Mouse (Mus musculus) mouse embryonic stem cell (cell line): ENCODE data around the gene Fam120b.

Source experiments
- in situ Hi-C, 2 experiments: fragments of 300-500 bp; cut with MboI; formaldehyde crosslinking; loops; 1 replicate in 1 of 2; 3 replicates in 1 of 2; pipeline ENCODE4 v1.14.3; 2019 to 2020; ENCODE audit warnings: low sequenced_read_pairs in 2 of 2, low pct_unique_long_range_greater_than_20kb in 1 of 2, mixed read lengths in 1 of 2; ENCODE audit not compliant: unreplicated experiment in 1 of 2

Fam120b gene

GRCm38 (mm10) chr17:15395997-15396675, at the start of gene Fam120b:
Gene Fam120b (plus strand): TSS chr17:15396202.
- in situ Hi-C loops = loop anchor here in 1 of 2 experiments (25.0 kb wide), 1 partner anchor 334 kb away; no protein-coding TSS in a partner anchor

DNA sequence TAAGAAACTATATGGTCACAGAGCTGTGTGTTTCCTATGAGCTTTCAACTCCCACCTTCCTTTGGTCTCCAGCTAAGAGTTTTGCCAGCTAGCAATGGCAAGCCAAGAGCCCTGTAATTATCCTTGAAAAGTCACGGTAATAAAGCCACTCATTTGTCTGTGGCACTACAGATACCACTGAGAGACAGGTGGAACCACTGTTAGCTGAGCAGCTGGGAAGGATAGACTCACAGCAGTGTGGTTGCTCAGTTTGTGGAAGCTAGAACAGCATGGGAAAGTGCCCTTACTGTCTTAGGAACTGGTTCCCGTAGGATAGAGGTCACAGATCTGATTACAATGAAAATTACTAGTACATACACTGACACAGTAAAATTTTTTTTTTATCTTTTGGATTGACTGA, 45.9 kb upstream of the Fam120b start:
- in situ Hi-C loops = no loop called here

DNA sequence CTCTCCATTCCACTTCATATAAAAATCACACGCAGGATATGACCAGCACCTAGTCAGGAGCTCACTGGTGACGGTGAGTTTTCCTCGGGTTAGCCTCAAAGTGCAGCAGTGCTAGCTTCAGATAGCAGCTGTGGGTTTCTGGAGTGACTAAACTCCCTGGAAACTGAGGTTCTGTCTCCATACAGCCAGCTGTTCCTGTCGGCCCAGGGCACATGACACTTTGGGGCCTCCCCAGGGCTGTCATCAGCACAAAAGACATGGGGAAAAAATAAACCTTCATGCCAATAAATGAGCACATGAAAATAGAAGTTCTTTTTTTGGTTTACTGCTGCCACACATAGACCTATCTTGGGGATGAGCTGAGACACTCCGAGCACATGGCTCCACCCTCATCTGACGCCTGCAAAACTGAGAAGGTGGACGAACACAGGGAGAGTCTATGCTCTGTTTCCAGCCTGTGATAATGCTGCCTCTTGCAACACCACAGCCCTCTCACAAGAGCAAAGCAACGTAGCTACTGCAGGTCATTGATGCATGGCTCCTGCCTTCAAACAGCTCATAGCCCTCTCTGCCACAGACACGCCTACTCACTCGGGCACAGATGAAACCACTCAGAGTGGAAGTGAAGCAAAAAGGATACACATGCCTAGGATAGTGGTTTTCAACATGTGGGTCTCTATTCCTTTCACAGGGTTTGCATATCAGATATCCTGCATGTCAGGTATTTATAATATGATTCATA, 43.0 kb upstream of the Fam120b start:
- in situ Hi-C loops = no loop called here

DNA sequence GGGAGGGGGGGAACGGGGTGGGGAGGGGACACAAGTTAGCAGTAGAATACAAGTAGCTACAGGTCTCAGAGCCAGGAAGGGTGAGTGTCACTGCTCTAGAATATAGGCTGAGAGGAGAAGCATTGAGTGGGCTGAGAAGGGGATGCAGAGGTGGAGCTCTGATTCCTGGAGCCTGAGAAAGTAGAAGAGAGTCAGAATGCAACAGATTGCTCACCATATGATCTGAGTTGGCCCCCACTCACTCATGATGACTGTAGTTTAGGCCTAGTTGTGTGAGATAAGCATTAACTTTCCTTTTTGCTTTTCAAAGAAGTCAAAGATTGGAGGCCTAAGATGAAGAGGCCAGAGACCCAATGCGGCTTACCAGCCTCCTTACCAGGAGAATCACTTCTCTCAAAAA, 42.0 kb upstream of the Fam120b start:
- in situ Hi-C loops = no loop called here

DNA sequence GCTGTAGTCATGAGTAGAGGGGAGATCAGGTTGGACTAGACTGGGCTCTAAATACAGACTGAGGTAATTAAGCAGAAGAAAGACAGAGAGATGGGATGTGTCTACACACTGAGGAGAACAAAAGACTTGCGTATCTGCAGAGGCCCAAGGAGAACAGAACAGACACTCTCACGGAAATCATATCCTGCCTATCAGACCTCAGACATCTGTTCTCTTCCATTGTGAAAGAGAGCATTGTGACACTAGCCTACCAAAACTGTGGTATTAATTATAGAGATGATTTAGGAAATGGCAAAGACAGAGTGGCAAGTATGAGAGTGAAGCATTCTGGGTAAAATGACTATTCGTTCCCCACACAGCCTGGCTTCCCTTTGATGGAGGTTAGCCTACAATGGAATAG, 40.9 kb upstream of the Fam120b start:
- in situ Hi-C loops = no loop called here

DNA sequence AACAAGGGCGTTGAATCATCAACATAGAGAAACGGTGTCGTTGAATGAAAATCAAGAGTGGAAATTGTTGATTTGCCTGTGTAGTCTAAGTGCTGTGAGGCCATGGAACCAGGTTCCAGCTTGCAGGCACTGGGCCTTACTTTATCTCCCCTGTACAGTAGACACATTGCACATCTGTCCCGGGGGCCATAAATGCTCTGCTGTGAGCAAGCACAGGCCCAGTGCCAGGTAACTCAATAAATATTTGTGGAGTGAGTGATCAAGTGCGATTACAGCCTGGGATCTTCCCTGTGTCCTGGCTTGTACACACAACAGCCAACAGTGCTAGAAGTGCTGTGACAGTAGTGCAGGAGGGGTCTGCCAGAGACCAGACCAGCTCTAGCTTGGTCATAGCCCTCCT, 39.5 kb upstream of the Fam120b start:
- in situ Hi-C loops = no loop called here

GRCm38 (mm10) chr17:15357071-15357470, 38.9 kb upstream of the Fam120b start:
- in situ Hi-C loops = no loop called here

DNA sequence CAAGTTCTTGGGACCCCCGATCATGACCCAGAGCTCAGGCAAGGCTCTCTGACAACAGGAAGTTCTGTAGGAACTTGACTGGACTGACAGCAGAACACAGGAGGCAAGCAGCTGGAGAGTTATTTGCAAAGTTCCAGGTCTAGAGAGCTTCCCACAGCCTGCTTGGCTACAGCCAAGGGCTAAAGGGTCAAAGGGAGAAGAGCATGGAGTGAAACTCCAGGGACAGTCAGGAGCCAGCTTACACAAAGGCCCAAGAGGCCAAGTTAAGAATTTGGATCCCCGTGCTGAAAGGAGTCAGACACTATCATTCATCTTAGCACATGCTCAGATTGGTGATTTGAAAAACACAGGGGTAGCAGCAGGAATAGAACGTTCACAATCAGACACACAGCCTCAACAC, 32.3 kb upstream of the Fam120b start:
- in situ Hi-C loops = no loop called here

GRCm38 (mm10) chr17:15365650-15366049, 30.4 kb upstream of the Fam120b start:
- in situ Hi-C loops = no loop called here

GRCm38 (mm10) chr17:15370401-15370800, 25.6 kb upstream of the Fam120b start:
- in situ Hi-C loops = no loop called here

GRCm38 (mm10) chr17:15371967-15372835, 23.8 kb upstream of the Fam120b start:
- in situ Hi-C loops = no loop called here

DNA sequence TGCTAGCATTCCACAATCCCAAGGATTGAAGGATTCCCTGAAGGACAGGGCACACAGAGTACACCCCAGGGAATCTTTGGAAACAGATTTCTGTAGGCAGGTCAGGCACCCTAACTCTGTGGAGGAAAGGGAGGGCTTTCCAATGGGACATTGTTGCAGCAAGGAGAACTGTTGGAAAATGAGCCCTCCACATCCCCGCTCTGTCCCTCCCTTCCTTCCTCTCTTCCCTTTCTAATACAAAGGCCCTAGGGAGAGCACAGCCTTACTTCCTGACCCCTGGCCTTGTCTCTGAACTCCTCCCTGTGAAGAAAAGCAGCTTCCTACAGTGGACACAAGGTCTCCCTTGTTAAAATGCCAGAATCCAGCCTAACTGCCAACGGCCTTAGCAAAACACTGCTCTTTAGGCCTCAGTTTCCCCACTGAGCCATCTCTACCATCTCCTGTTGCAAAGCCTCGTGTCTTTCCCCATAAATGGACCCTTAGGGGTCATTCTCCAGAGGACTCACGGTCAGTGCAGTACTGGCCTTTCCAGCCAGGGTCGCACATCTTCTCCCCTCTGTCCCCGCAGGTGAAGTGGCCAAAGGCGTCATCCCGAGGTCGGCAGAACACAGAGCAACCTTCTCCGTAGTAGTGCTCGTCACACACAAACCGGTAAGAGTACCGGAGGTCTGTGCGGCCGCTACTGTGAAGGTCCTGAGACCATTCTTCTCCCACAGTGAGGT, 22.9 kb upstream of the Fam120b start:
- in situ Hi-C loops = no loop called here

DNA sequence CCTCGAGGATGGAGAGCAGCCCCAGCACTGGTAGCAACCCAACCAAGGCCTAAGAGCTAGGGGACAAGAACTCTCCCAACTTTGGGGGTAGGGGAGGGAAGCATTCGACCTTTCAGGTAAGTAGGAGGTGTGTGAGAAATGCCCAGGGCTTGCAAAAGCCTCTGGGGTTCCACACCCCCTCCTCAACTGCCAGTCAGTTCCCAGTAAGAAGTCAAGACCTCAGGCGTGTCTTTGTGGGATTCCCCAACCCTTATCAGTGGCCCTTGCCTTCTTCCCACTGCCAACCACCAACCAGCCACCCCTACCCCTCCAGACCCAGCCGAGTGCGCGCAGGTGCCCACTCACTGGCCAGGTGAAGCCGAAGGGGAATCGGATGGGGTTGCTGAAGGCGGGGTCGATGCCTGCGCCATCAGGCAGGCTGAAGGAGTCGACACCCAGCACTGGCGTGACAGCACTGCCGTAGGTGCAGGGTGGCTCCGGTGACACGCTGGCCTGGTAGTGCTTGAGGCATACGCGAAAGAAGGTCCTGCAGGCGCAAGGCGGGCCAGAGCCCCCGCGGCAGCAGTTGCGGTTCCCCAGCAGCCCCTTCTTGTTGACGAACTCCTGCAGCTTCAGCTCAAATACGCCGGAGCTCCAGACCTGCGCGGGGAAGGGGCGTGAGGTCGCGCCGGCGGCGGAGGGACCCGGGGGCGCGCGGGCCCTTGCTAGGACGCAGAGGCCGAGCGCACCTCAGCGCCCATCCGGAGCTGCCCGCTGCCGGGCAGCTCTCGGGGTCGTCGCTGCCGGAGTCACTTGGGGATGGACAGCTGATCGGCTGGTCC, 21.5 kb upstream of the Fam120b start:
- in situ Hi-C loops = loop anchor here in 1 of 2 experiments (25.0 kb wide), 1 partner anchor 312 kb away; no protein-coding TSS in a partner anchor

GRCm38 (mm10) chr17:15375224-15375623, 20.8 kb upstream of the Fam120b start:
- in situ Hi-C loops = loop anchor here in 1 of 2 experiments (25.0 kb wide), 1 partner anchor 313 kb away; no protein-coding TSS in a partner anchor

DNA sequence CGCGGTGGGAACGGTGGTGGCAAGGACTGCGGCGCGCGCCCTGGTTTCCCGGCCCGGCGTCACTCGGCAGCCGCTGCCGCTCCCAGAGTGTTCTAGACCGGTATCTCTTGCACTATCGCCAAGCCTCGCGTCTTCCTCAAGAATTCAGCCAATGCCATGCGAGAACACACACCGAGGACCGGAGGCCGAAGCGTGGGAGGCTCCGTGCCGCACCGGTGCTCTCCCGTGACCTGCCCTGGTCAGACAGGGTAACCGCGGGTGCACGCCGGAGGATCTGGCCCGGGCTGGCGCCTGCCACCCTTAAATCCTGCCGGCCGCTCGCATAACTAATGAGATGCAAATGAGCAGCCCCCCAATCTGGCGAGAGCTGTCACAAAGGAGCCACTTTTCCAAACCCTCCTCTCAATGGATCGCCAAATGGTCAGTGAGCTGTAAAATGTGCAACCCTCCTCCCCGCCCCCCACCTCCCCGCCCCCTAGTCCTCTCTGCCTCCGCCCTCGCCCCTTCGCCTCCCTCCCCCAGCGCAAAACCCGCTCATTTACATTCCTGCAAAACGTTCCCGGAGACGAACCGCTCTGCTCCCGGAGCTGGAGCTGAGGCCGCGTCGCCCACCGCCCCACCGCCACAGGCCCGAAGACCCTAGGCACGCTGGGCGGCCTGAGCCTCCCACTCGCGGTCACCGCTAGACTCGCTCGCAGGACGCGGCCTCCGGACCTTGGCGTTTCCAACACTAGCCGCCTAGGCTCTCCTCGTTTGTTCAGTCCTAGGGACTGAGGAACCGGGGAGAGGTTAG, 20.1 kb upstream of the Fam120b start:
- in situ Hi-C loops = loop anchor here in 1 of 2 experiments (25.0 kb wide), 1 partner anchor 314 kb away; no protein-coding TSS in a partner anchor

- in situ Hi-C loops = loop anchor here in 1 of 2 experiments (25.0 kb wide), 1 partner anchor 314 kb away; no protein-coding TSS in a partner anchor
These were observed 19.4 kb upstream of the Fam120b start, which contains the start of gene Dll1 for GRCm38 (mm10) chr17:15376494-15377181. Gene Dll1 (minus strand): TSS chr17:15376872.
